Mouse (Mus musculus): ENCODE data around the gene Grin2c.

Gene Grin2c

DNA sequence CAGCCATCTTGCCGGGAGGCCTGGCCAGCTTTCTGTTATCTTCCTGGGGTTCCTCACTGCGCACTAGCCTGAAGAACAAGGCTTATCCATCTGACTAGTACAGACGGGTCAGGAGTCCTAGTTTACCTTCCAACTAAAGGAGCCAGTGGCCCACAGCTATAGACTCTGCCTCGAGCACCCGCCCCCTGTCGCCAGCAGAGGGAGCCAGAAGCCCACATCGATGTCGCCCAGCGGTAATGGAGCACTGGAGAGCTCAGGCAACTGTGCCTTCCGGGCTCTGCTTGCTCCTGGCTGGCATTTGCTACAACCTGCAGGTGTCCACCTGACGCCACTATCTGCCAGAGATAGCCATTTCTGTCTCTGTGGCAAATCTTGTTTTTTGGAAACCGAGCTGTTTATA lies 64.7 kb downstream of the Grin2c start:
- in situ Hi-C loops (cut with MboI): no loop called here

DNA sequence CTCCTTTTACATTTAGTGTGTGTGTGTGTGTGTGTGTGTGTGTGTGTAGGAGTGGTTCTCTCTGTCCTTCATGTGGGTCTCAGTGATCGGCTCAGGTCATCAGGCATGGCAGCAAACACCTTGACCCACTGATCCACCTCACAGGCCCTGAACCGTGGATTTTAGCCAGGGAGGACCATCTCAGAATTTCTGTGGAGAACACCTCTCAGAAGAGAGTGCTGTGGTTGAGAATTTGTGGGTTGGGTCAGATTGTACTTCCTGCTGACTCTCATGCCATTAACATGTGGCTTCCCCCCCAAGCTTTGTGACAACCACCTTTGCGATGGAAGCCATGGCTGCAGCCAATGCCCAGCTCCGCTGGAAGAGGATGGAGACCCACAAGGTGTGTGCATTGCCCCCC lies 66.5 kb downstream of the Grin2c start:
- in situ Hi-C loops (cut with MboI): no loop called here
